Mouse (Mus musculus) G1E (cell line): ENCODE results near the gene Cbln1. TPM values are rescaled to one million over a fixed set of nuclear protein-coding genes. Genes with fewer than 3 reads are reported as not detected.

Experiments used
- ATAC-seq: 2 replicates; pipeline ENCODE4 v1.8.0; 2016; ENCODE audit warnings: mild to moderate bottlenecking; ENCODE audit not compliant: insufficient number of reproducible peaks, poor library complexity, low FRiP score, severe bottlenecking; ENCODE audit errors: extremely low read depth
- DNase-seq: peaks from one replicate; pipeline ENCODE4 v3.0.0; 2012; ENCODE audit warnings: low spot score
- H3K27me3 ChIP-seq: 2 replicates; pipeline ENCODE4 v1.6.1; 2012; ENCODE audit warnings: mild to moderate bottlenecking, low read length, inconsistent platforms; ENCODE audit not compliant: insufficient read depth
- H3K36me3 ChIP-seq: replicated peaks from 2 replicates; pipeline ENCODE3; 2012; ENCODE audit warnings: mild to moderate bottlenecking, inconsistent platforms
- H3K4me1 ChIP-seq: 2 replicates; pipeline ENCODE4 v1.6.1; 2012; ENCODE audit warnings: low read depth, low read length, inconsistent platforms, mixed read lengths; ENCODE audit not compliant: insufficient read depth
- H3K4me3 ChIP-seq: 2 replicates; pipeline ENCODE4 v1.5.1; 2012; ENCODE audit warnings: low read depth, mild to moderate bottlenecking, inconsistent platforms, low read length, moderate library complexity, mixed read lengths
- H3K9me3 ChIP-seq: replicated peaks from 2 replicates; pipeline ENCODE4 v1.6.1; 2012; ENCODE audit warnings: inconsistent platforms
- CTCF ChIP-seq: IDR thresholded peaks from 2 replicates; pipeline ENCODE4 v1.5.1; 2012; ENCODE audit warnings: low read depth, low read length, inconsistent platforms, mixed read lengths
- GATA1 ChIP-seq: IDR thresholded peaks from 2 replicates; pipeline ENCODE4 v1.6.1; 2012; ENCODE audit warnings: borderline replicate concordance, low read length, inconsistent platforms, mixed read lengths
- GATA2 ChIP-seq: IDR thresholded peaks from 2 replicates; pipeline ENCODE4 v1.6.1; 2012; ENCODE audit warnings: low read depth, low read length, inconsistent platforms, borderline replicate concordance
- POLR2AphosphoS5 ChIP-seq: IDR thresholded peaks from 2 replicates; pipeline ENCODE4 v1.6.1; 2012; ENCODE audit warnings: low read depth, low read length, inconsistent platforms; ENCODE audit not compliant: insufficient replicate concordance
- TAL1 ChIP-seq: conservative IDR thresholded peaks from 2 replicates; pipeline ENCODE4 v1.6.1; 2012; ENCODE audit warnings: low read depth, low read length, inconsistent platforms, mixed read lengths
- polyA plus RNA-seq: library from polyadenylated mRNA; stranded (reverse); fragments of >175 nt; gene quantifications from 2 replicates; pipeline ENCODE4 v1.2.3, GENCODE M21; 2012
- total RNA-seq, 2 experiments: library from RNA; stranded (forward) in 1 of 2; stranded (reverse) in 1 of 2; fragments of 200-1000 nt in 1 of 2; fragments of >200 nt in 1 of 2; fragmentation: Nextera tagmentation in 1 of 2; gene quantifications; 2 replicates each; pipeline ENCODE4 v1.2.3; 2014 to 2017

Cbln1 gene
- total and polyA plus RNA-seq, 3 experiments, result not detected

GRCm38 (mm10) chr8:87502684-87503083 lies 30.3 kb upstream of the Cbln1 start:
- no peak for ATAC-seq
- H3K4me1 ChIP-seq, result no peaks in the 10 kb centered on the region
- DNase-seq, result no peak
- H3K36me3 ChIP-seq, result no peaks in the 10 kb centered on the region
- H3K27me3 ChIP-seq, result no peaks in the 10 kb centered on the region
- no peak for TF ChIP-seq GATA1
- TF ChIP-seq POLR2AphosphoS5, result no peak
- TF ChIP-seq CTCF, result no peak
- no peak for TF ChIP-seq GATA2
- no peak for TF ChIP-seq TAL1
- H3K9me3 ChIP-seq, result peaks cover 71% of the 10 kb centered on the region
- no peak overlapping the region for H3K4me3 ChIP-seq

- Histone ChIP-seq H3K4me3 (no peak overlapping the region), H3K27me3 (no peaks in the 10 kb centered on the region), H3K4me1 (no peaks in the 10 kb centered on the region), H3K36me3 (no peaks in the 10 kb centered on the region), H3K9me3 (peaks cover 68% of the 10 kb centered on the region)
- TF ChIP-seq TAL1 (no peak), POLR2AphosphoS5 (no peak), CTCF (no peak), GATA1 (no peak), GATA2 (no peak)
- ATAC-seq (no peak), DNase-seq (no peak)
Observed at GRCm38 (mm10) chr8:87497641-87498040, 25.2 kb upstream of the Cbln1 start.

GRCm38 (mm10) chr8:87496511-87496910 lies 24.1 kb upstream of the Cbln1 start:
- Histone ChIP-seq H3K4me1 (no peaks in the 10 kb centered on the region), H3K4me3 (no peak overlapping the region), H3K9me3 (peaks cover 71% of the 10 kb centered on the region), H3K36me3 (no peaks in the 10 kb centered on the region), H3K27me3 (no peaks in the 10 kb centered on the region)
- no peak for DNase-seq
- ATAC-seq, result no peak
- TF ChIP-seq TAL1, result no peak
- TF ChIP-seq CTCF, result no peak
- TF ChIP-seq GATA1, result no peak
- no peak for TF ChIP-seq POLR2AphosphoS5
- TF ChIP-seq GATA2, result no peak

- H3K36me3 ChIP-seq, result no peaks in the 10 kb centered on the region
- ATAC-seq, result no peak
- no peak overlapping the region for H3K4me3 ChIP-seq
- no peaks in the 10 kb centered on the region for H3K27me3 ChIP-seq
- DNase-seq, result no peak
- TF ChIP-seq POLR2AphosphoS5, result no peak
- TF ChIP-seq CTCF, result no peak
- no peak for TF ChIP-seq TAL1
- TF ChIP-seq GATA2, result no peak
- TF ChIP-seq GATA1, result no peak
- peaks cover 77% of the 10 kb centered on the region for H3K9me3 ChIP-seq
- no peaks in the 10 kb centered on the region for H3K4me1 ChIP-seq
Observed at GRCm38 (mm10) chr8:87494862-87495261, 22.5 kb upstream of the Cbln1 start.

GRCm38 (mm10) chr8:87489841-87490415 lies 17.5 kb upstream of the Cbln1 start:
- TF ChIP-seq GATA1 (no peak), CTCF (no peak), TAL1 (no peak), POLR2AphosphoS5 (no peak), GATA2 (no peak)
- Histone ChIP-seq H3K4me1 (no peaks in the 10 kb centered on the region), H3K9me3 (peaks cover 75% of the 10 kb centered on the region), H3K4me3 (no peak overlapping the region), H3K27me3 (no peaks in the 10 kb centered on the region), H3K36me3 (no peaks in the 10 kb centered on the region)
- DNase-seq, result no peak
- ATAC-seq, result no peak

GRCm38 (mm10) chr8:87481396-87481795 lies 9.0 kb upstream of the Cbln1 start:
- TF ChIP-seq POLR2AphosphoS5, result no peak
- TF ChIP-seq CTCF, result no peak
- TF ChIP-seq GATA1, result no peak
- no peak for TF ChIP-seq TAL1
- TF ChIP-seq GATA2, result no peak
- no peak overlapping the region for H3K4me3 ChIP-seq
- peaks cover 24% of the 10 kb centered on the region for H3K9me3 ChIP-seq
- DNase-seq, result no peak
- H3K27me3 ChIP-seq, result no peaks in the 10 kb centered on the region
- H3K36me3 ChIP-seq, result no peaks in the 10 kb centered on the region
- no peak for ATAC-seq
- no peaks in the 10 kb centered on the region for H3K4me1 ChIP-seq

- ATAC-seq (no peak), DNase-seq (no peak)
- TF ChIP-seq CTCF, result no peak
- Histone ChIP-seq H3K27me3 (no peaks in the 10 kb centered on the region), H3K4me3 (no peak overlapping the region), H3K9me3 (peaks cover 42% of the 10 kb centered on the region), H3K36me3 (no peaks in the 10 kb centered on the region), H3K4me1 (no peaks in the 10 kb centered on the region)
Observed at GRCm38 (mm10) chr8:87478221-87478620, 5.8 kb upstream of the Cbln1 start.
